Mouse (Mus musculus): ENCODE data around the gene Itpkb. TPM values are rescaled to one million over a fixed set of nuclear protein-coding genes. Genes with fewer than 3 reads are reported as not detected.

The Itpkb gene
- total RNA-seq (2012; rRNA removed) (8.4 and 10.6 TPM in 2 replicates), total RNA-seq (2014; rRNA removed) (3.9 and 4.2 TPM in 2 replicates), polyA plus RNA-seq (2012; ENCODE audit: insufficient read length, low read depth) (13.5 and 14.4 TPM in 2 replicates)

DNA sequence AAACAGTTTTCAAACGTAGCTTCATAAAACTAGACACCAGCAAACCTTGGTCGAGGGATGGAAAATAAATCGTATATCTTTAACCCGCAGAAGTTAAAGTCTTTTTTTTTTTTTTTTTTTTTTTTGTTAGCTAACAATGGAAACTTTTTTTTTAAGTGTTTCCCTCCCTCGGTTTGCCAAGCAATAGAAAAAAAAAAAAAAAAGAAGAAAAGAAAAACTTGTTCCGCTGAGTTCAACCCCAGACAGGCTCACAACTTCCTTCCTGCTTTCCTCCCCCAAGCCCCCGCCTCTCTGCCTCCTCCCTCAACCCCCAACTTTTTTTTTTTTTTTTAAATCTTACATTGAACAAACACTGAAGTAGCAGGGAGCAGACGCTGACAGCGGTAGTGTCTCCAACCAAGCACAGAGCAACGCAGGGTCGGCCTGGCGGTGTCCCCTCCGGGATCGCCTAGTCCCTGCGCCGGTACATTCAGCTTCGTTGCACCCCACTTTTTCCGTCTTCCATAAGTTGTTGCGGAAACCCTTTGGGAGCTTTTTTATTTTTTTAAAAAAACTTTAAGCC, at the start of gene Itpkb:
Itpkb (plus strand) TSS at position 341 of the 562 bp plus-strand sequence.
- peak; percentile 85 for DNase-seq (ENCODE audit: extremely low read depth)
- Histone ChIP-seq H3K36me3 (replicated peaks in 1 of 2; ENCODE audit: control insufficient read depth in 1 of 2, insufficient read depth in 1 of 2, low read length in 1 of 2) (peaks cover 20 to 35% of the 10 kb centered on the region in 2 experiments), H3K4me1 (ENCODE audit: control insufficient read depth in 1 of 2, insufficient read depth in 2 of 2) (peaks cover 22 to 54% of the 10 kb centered on the region in 2 experiments), H3K4me2 (ENCODE audit: insufficient read depth, low read depth, poor library complexity, severe bottlenecking) (peak within 1 kb of the TSS; percentile 98), H3K27me3 (replicated peaks) (no peaks in the 10 kb centered on the region), H3K27ac (ENCODE audit: insufficient read depth, low read depth) (peak within 1 kb of the TSS; percentile 71), H3K4me3 (replicated peaks in 1 of 3; ENCODE audit: low read depth in 2 of 3, low read length in 2 of 3, poor library complexity in 1 of 3) (peak within 1 kb of the TSS; percentile 84 to 99 (median 93)), H3K79me2 (replicated peaks; ENCODE audit: control insufficient read depth, extremely low read depth, insufficient read depth, poor library complexity, severe bottlenecking) (peaks cover 9% of the 10 kb centered on the region), H3K9me3 (replicated peaks; ENCODE audit: low read length) (peaks cover 4% of the 10 kb centered on the region), H3K9ac (ENCODE audit: insufficient read depth, low read depth) (peak within 1 kb of the TSS; percentile 96)
- TF ChIP-seq E2F4 (IDR thresholded peaks at IDR 0.05; ENCODE audit: insufficient replicate concordance, low read depth, low read length) (no peak), CHD1 (IDR thresholded peaks at IDR 0.05; ENCODE audit: low read depth, low read length) (no peak), POLR2AphosphoS2 (IDR thresholded peaks at IDR 0.05; ENCODE audit: low read depth, low read length) (no peak), MYC (IDR thresholded peaks at IDR 0.05; ENCODE audit: low read depth, low read length) (peak; percentile 48; the same call in 1 of the 2 replicates), RAD21 (IDR thresholded peaks at IDR 0.05; ENCODE audit: low read depth, low read length) (no peak), EP300 (IDR thresholded peaks at IDR 0.05; ENCODE audit: low read length) (peak; percentile 76), ZMIZ1 (IDR thresholded peaks at IDR 0.05; ENCODE audit: low read depth, low read length) (peak; percentile 65; the same call in 1 of the 2 replicates), SIN3A (IDR thresholded peaks at IDR 0.05; ENCODE audit: low read length) (peak; percentile 88), POLR2A (IDR thresholded peaks at IDR 0.05; ENCODE audit: low read depth, low read length) (peak; percentile 84), ZKSCAN1 (IDR thresholded peaks at IDR 0.05; ENCODE audit: borderline replicate concordance, low read depth, low read length) (peak; percentile 50; the same call in 1 of the 2 replicates), RCOR1 (conservative IDR thresholded peaks at IDR 0.05; ENCODE audit: low read depth, low read length) (0 out of 2 replicates have a peak, but pooled peaks have one; percentile 35), MEF2A (IDR thresholded peaks at IDR 0.05; ENCODE audit: borderline replicate concordance, low read depth, low read length) (peak; percentile 61; the same call in 1 of the 2 replicates), UBTF (IDR thresholded peaks at IDR 0.05; ENCODE audit: low read depth, low read length) (no peak; the same call in 1 of the 2 replicates), KAT2A (IDR thresholded peaks at IDR 0.05; ENCODE audit: insufficient replicate concordance, low read length) (no peak), ETS1 (conservative IDR thresholded peaks at IDR 0.05; ENCODE audit: low read depth, low read length) (peak; percentile 81), HCFC1 (IDR thresholded peaks at IDR 0.05; ENCODE audit: low read depth, low read length) (peak; percentile 72), JUND (conservative IDR thresholded peaks at IDR 0.05; ENCODE audit: low read depth, low read length) (no peak; the same call in 1 of the 2 replicates), ELF1 (IDR thresholded peaks at IDR 0.05; ENCODE audit: low read depth, low read length) (peak; percentile 71), ZC3H11A (IDR thresholded peaks at IDR 0.05; ENCODE audit: low read depth, low read length) (no peak), BHLHE40 (IDR thresholded peaks at IDR 0.05; ENCODE audit: low read depth, low read length) (no peak), USF1 (IDR thresholded peaks at IDR 0.05; ENCODE audit: low read depth, low read length) (no peak), USF2 (conservative IDR thresholded peaks at IDR 0.05; ENCODE audit: low read depth, low read length) (no peak), TBP (conservative IDR thresholded peaks at IDR 0.05; ENCODE audit: low read depth, low read length) (peak; percentile 73), MXI1 (IDR thresholded peaks at IDR 0.05; ENCODE audit: low read depth, low read length) (no peak), NRF1 (IDR thresholded peaks at IDR 0.05; ENCODE audit: low read depth, low read length) (no peak), ZNF384 (IDR thresholded peaks at IDR 0.05; ENCODE audit: low read depth, low read length) (peak; percentile 99), GABPA (IDR thresholded peaks at IDR 0.05; ENCODE audit: insufficient replicate concordance, low read depth, low read length) (no peak), JUN (IDR thresholded peaks at IDR 0.05; ENCODE audit: insufficient read depth, low read depth, low read length) (no peak), CTCF (conservative IDR thresholded peaks at IDR 0.05 in 1 of 2, IDR thresholded peaks at IDR 0.05 in 1 of 2; ENCODE audit: low read depth in 2 of 2, low read length in 2 of 2) (no peak), PAX5 (IDR thresholded peaks at IDR 0.05; ENCODE audit: low read length) (no peak), MAZ (IDR thresholded peaks at IDR 0.05; ENCODE audit: low read depth, low read length) (peak; percentile 100), NELFE (IDR thresholded peaks at IDR 0.05; ENCODE audit: low read depth, low read length) (peak; percentile 75), SMC3 (IDR thresholded peaks at IDR 0.05; ENCODE audit: low read depth, low read length) (no peak; the same call in 1 of the 2 replicates), IRF4 (IDR thresholded peaks at IDR 0.05; ENCODE audit: low read depth, low read length) (peak; percentile 70; the same call in 1 of the 2 replicates), CHD2 (IDR thresholded peaks at IDR 0.05; ENCODE audit: low read length) (peak; percentile 76; the same call in 1 of the 2 replicates), TCF12 (IDR thresholded peaks at IDR 0.05; ENCODE audit: low read depth, low read length) (peak; percentile 66), MAX (IDR thresholded peaks at IDR 0.05; ENCODE audit: low read length) (no peak), MAFK (IDR thresholded peaks at IDR 0.05; ENCODE audit: insufficient replicate concordance, low read length) (0 out of 2 replicates have a peak, but pooled peaks have one; percentile 32)
- dilution Hi-C loops (cut with MboI; ENCODE audit: extremely low pct_ligation_motif_present, extremely low pct_unique_long_range_greater_than_20kb, low sequenced_read_pairs), result no loop called here
- in situ Hi-C loops (cut with MboI; ENCODE audit: low pct_ligation_motif_present, low pct_unique_long_range_greater_than_20kb, low sequenced_read_pairs), result loop anchor here (10.0 kb wide), 1 partner anchor 75 kb away; no protein-coding TSS in a partner anchor

All from CH12.LX (cell line).